Mouse (Mus musculus) liver, embryonic 14.5 days (tissue): Measurements from ENCODE around the gene Rpn1.

ENCODE experiments used
- CTCF ChIP-seq: IDR thresholded peaks from 2 replicates; pipeline ENCODE4 v1.5.1; 2016; ENCODE audit warnings: antibody characterized with exemption, low read depth, control low read depth
- EP300 ChIP-seq: IDR thresholded peaks from 2 replicates; pipeline ENCODE4 v1.6.1; 2016; ENCODE audit warnings: antibody characterized with exemption, low read depth

- TF ChIP-seq EP300 (no peak), CTCF (no peak)
Observed at GRCm38 (mm10) chr6:88121781-88122180, 37.5 kb downstream of the Rpn1 start.
